Mouse (Mus musculus) small intestine, adult 2 months (tissue): Measurements from ENCODE around the gene Gm28778.

ENCODE experiments used
- CTCF ChIP-seq: fragments of 200-500 bp; IDR thresholded peaks from 2 replicates; pipeline ENCODE4 v1.5.1; 2012; ENCODE audit warnings: low read depth, mild to moderate bottlenecking, control low read depth, inconsistent platforms, low read length, moderate library complexity, mixed read lengths; ENCODE audit not compliant: insufficient replicate concordance, insufficient read length; ENCODE audit errors: extremely low read depth
- POLR2A ChIP-seq: fragments of 200-500 bp; IDR thresholded peaks from 2 replicates; pipeline ENCODE4 v1.6.1; 2012; ENCODE audit warnings: low read depth, mild to moderate bottlenecking, control low read depth, inconsistent platforms, low read length, moderate library complexity

- TF ChIP-seq CTCF (no peak), POLR2A (no peak)
Observed at GRCm38 (mm10) chr1:53341071-53341470, 44.2 kb downstream of the Gm28778 start.
